Mouse (Mus musculus): ENCODE measurements around the gene Stk11. TPM values are rescaled to one million over a fixed set of nuclear protein-coding genes. Genes with fewer than 3 reads are reported as not detected.

Gene Stk11
- total RNA-seq, 2 experiments from 2014 or later: 100 to 111 TPM

Other genes starting within 250 kb of the Stk11 start
- gene Prtn3, start 241.3 kb upstream of the Stk11 start, total RNA-seq (2021): 1 to 10 TPM; 6.9 to 7.0 TPM
- 100 to 1,000 TPM; 277 to 305 TPM for gene Plppr3, start 241.2 kb upstream of the Stk11 start, total RNA-seq (2021)
- gene Elane, start 229.6 kb upstream of the Stk11 start, total RNA-seq (2021): not detected
- gene Cfd, start 224.9 kb upstream of the Stk11 start, total RNA-seq (2021): not detected
- gene Med16, start 206.9 kb upstream of the Stk11 start, total RNA-seq (2021): 10 to 100 TPM; 56.4 to 59.6 TPM
- not detected for gene Gm26602, start 204.9 kb upstream of the Stk11 start, total RNA-seq (2021)
- gene Kiss1r, start 198.8 kb upstream of the Stk11 start, total RNA-seq (2021): 1 to 10 TPM; 5.0 to 6.8 TPM
- gene R3hdm4, start 194.6 kb upstream of the Stk11 start, total RNA-seq (2021): 100 to 1,000 TPM; 307 to 309 TPM
- 1 to 10 TPM; 6.3 to 9.5 TPM for gene Arid3a, start 188.8 kb upstream of the Stk11 start, total RNA-seq (2021)
- gene Wdr18, start 155.7 kb upstream of the Stk11 start, total RNA-seq (2021): 10 to 100 TPM; 51.7 to 55.8 TPM
- under 1 TPM; 0.12 to 0.30 TPM for gene Grin3b, start 145.1 kb upstream of the Stk11 start, total RNA-seq (2021)
- 100 to 1,000 TPM; 117 to 127 TPM for gene Tmem259, start 131.5 kb upstream of the Stk11 start, total RNA-seq (2021)
- 10 to 100 TPM; 12.4 to 17.2 TPM for gene Cnn2, start 127.2 kb upstream of the Stk11 start, total RNA-seq (2021)
- gene Abca7, start 119.3 kb upstream of the Stk11 start, total RNA-seq (2021): 1 to 10 TPM; 7.2 to 8.1 TPM
- 1 to 10 TPM; 1.6 to 1.7 TPM for gene Arhgap45, start 99.2 kb upstream of the Stk11 start, total RNA-seq (2021)
- 10 to 100 TPM; 63.9 to 74.2 TPM for gene Polr2e, start 76.0 kb upstream of the Stk11 start, total RNA-seq (2021)
- 100 to 1,000 TPM; 311 to 347 TPM for gene Gpx4, start 68.6 kb upstream of the Stk11 start, total RNA-seq (2021)
- 10 to 100 TPM; 28.8 to 30.8 TPM for gene Sbno2, start 10.2 kb upstream of the Stk11 start, total RNA-seq (2021)
- 100 to 1,000 TPM; 247 to 270 TPM for gene Atp5d, start 22.8 kb downstream of the Stk11 start, total RNA-seq (2021)
- 100 to 1,000 TPM; 299 to 316 TPM for gene Cbarp, start 25.0 kb downstream of the Stk11 start, total RNA-seq (2021)
- 100 to 1,000 TPM; 158 to 163 TPM for gene Midn, start 32.5 kb downstream of the Stk11 start, total RNA-seq (2021)
- gene Cirbp, start 50.2 kb downstream of the Stk11 start, total RNA-seq (2021): 100 to 1,000 TPM; 211 to 228 TPM
- gene 1600002K03Rik, start 57.1 kb downstream of the Stk11 start, total RNA-seq (2021): 1 to 10 TPM; 6.0 to 6.1 TPM
- gene Efna2, start 63.7 kb downstream of the Stk11 start, total RNA-seq (2021): 10 to 100 TPM; 25.5 to 28.6 TPM
- gene Mum1, start 110.6 kb downstream of the Stk11 start, total RNA-seq (2021): 10 to 100 TPM; 53.9 to 55.2 TPM
- 100 to 1,000 TPM; 124 to 125 TPM for gene Ndufs7, start 133.3 kb downstream of the Stk11 start, total RNA-seq (2021)
- gene Gamt, start 145.2 kb downstream of the Stk11 start, total RNA-seq (2021): 10 to 100 TPM; 21.9 to 23.0 TPM
- gene Dazap1, start 145.7 kb downstream of the Stk11 start, total RNA-seq (2021): 100 to 1,000 TPM; 136 to 145 TPM
- gene Rps15, start 176.7 kb downstream of the Stk11 start, total RNA-seq (2021): 100 to 1,000 TPM; 873 to 899 TPM
- 100 to 1,000 TPM; 398 to 400 TPM for gene Apc2, start 180.2 kb downstream of the Stk11 start, total RNA-seq (2021)
- 10 to 100 TPM; 13.6 to 14.2 TPM for gene 2310011J03Rik, start 204.7 kb downstream of the Stk11 start, total RNA-seq (2021)
- gene Pcsk4, start 213.7 kb downstream of the Stk11 start, total RNA-seq (2021): 10 to 100 TPM in 1 of 2 experiments, 1 to 10 TPM in 1; 8.1 to 10.5 TPM
- 10 to 100 TPM; 13.3 to 14.8 TPM for gene Reep6, start 214.2 kb downstream of the Stk11 start, total RNA-seq (2021)
- under 1 TPM; 0.56 to 0.72 TPM for gene Adamtsl5, start 232.6 kb downstream of the Stk11 start, total RNA-seq (2021)
- gene Plk5, start 240.7 kb downstream of the Stk11 start, total RNA-seq (2021): 1 to 10 TPM; 4.2 to 6.1 TPM